12 mouse cellular contexts compared by ENCODE assay signal in the genomic region with DNA sequence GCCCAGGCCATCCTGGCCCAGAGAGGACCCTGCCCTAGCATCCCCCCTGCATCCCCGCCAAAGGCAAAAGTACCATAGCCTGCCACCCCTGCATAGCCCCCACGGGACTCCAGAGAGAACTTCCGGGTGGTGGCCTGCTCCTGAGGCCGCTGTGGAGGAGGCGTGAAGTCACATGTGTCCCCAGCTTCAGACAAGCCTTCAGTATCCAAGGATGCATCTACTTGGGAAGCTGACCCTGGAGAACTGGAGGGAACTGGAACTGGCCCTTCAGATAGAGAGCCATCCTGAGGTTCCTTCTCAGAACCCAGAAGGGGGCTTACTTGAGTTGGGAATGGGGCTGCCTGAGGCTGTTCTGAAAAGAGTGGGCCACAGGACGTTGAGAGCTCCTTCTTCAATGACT. TPM values are rescaled to one million over a fixed set of nuclear protein-coding genes. Genes with fewer than 3 reads are reported as not detected.
"Had no signal": no experiment of that assay in that cellular context is flagged by ENCODE, and none has a peak within 500 bp of the region (broad histone marks: within the 10 kb centered on the region; RNA-seq: fewer than 3 reads in every experiment).

No protein-coding gene starts in this region.

- H3K9ac ChIP-seq: limb, embryonic 13.5 days; liver, embryonic 14.5 days; neural tube, embryonic 15.5 days had no signal

- H3K36me3 ChIP-seq: limb, embryonic 13.5 days; neural tube, embryonic 15.5 days had no signal

- H3K27ac ChIP-seq: kidney, postnatal 0 days; limb, embryonic 13.5 days; liver, embryonic 14.5 days; neural tube, embryonic 15.5 days had no signal

- H3K4me2 ChIP-seq: limb, embryonic 13.5 days; neural tube, embryonic 15.5 days had no signal

- H3K4me3 ChIP-seq: limb, embryonic 13.5 days; myocyte; neural tube, embryonic 15.5 days had no signal

- H3K9me3 ChIP-seq: limb, embryonic 13.5 days; neural tube, embryonic 15.5 days had no signal

- DNase-seq: kidney, postnatal 36 days; left cerebral cortex, postnatal 4 days; midbrain, embryonic 14.5 days; thymus, adult 18-20 months; thymus, postnatal 14 days had no signal

RNA-seq across cellular contexts. Expression of gene Trim17, which starts 45.3 kb away (rescaled TPM):
- total RNA-seq: megakaryocyte-erythroid progenitor cell, adult 5-6 weeks had no signal

RNA-seq across cellular contexts. Expression of gene Hist3h2ba, which starts 51.1 kb away (rescaled TPM):
- polyA plus RNA-seq: liver, adult 2 months had no signal
